Mouse (Mus musculus): ENCODE measurements around the gene Snrpg. TPM values are rescaled to one million over a fixed set of nuclear protein-coding genes. Genes with fewer than 3 reads are reported as not detected.
A peak's percentile ranks its signal among the peaks of the same experiment; 100 is the strongest.

The Snrpg gene
- polyA plus RNA-seq, 1 experiment from 2014 or later: 723 TPM

GRCm38 (mm10) chr6:86366125-86366852 lies 4.8 kb upstream of the Snrpg start:
- no peaks in the 10 kb centered on the region for H3K27me3 ChIP-seq (ENCODE audit: insufficient read depth, low read length)
- H3K36me3 ChIP-seq (ENCODE audit: insufficient read depth): peaks cover 16% of the 10 kb centered on the region
- 0 out of 2 replicates have a peak, but pooled peaks cover 5% of the 10 kb centered on the region for H3K4me1 ChIP-seq (ENCODE audit: insufficient read depth)
- peak overlapping the region; percentile 84 for H3K27ac ChIP-seq (ENCODE audit: low read depth)
- ATAC-seq (ENCODE audit: insufficient read depth) (0 out of 2 replicates have a peak, but pooled peaks have one; percentile 2), DNase-seq (peak; percentile 55)
- peak overlapping the region; percentile 82 for H3K9ac ChIP-seq
- no peak for TF ChIP-seq CTCF (IDR thresholded peaks at IDR 0.05; ENCODE audit: low read depth)
- H3K4me3 ChIP-seq (ENCODE audit: low read depth, low read length): peak overlapping the region; percentile 71
- WGBS: 36% methylated on average over 25 of the region's 25 CpGs
- H3K9me3 ChIP-seq (ENCODE audit: low read depth, low read length): no peaks in the 10 kb centered on the region
- peak overlapping the region; percentile 87 for H3K4me2 ChIP-seq

- Histone ChIP-seq H3K4me1 (ENCODE audit: insufficient read depth) (0 out of 2 replicates have a peak, but pooled peaks cover 5% of the 10 kb centered on the region), H3K9ac (peak overlapping the region; percentile 82), H3K36me3 (ENCODE audit: insufficient read depth) (peaks cover 16% of the 10 kb centered on the region), H3K9me3 (ENCODE audit: low read depth, low read length) (no peaks in the 10 kb centered on the region), H3K27me3 (ENCODE audit: insufficient read depth, low read length) (no peaks in the 10 kb centered on the region), H3K4me3 (ENCODE audit: low read depth, low read length) (peak overlapping the region; percentile 71), H3K4me2 (peak overlapping the region; percentile 87), H3K27ac (ENCODE audit: low read depth) (no peak overlapping the region)
- ATAC-seq (ENCODE audit: insufficient read depth) (no peak), DNase-seq (no peak)
- WGBS: 55% methylated on average over 2 of the region's 2 CpGs
- TF ChIP-seq CTCF (IDR thresholded peaks at IDR 0.05; ENCODE audit: low read depth): no peak
Measured at GRCm38 (mm10) chr6:86366853-86367249, 4.3 kb upstream of the Snrpg start.

GRCm38 (mm10) chr6:86368479-86368878 lies 2.6 kb upstream of the Snrpg start:
- peaks cover 16% of the 10 kb centered on the region for H3K36me3 ChIP-seq (ENCODE audit: insufficient read depth)
- H3K9me3 ChIP-seq (ENCODE audit: low read depth, low read length): no peaks in the 10 kb centered on the region
- no peak overlapping the region for H3K9ac ChIP-seq
- no peaks in the 10 kb centered on the region for H3K27me3 ChIP-seq (ENCODE audit: insufficient read depth, low read length)
- H3K4me2 ChIP-seq: no peak overlapping the region
- ATAC-seq (ENCODE audit: insufficient read depth): no peak
- no peak for TF ChIP-seq CTCF (IDR thresholded peaks at IDR 0.05; ENCODE audit: low read depth)
- WGBS: 93% methylated on average over 5 of the region's 5 CpGs
- H3K4me1 ChIP-seq (ENCODE audit: insufficient read depth): peaks cover 5% of the 10 kb centered on the region; the same call in 1 of the 2 replicates
- DNase-seq: no peak
- no peak overlapping the region for H3K27ac ChIP-seq (ENCODE audit: low read depth)
- no peak overlapping the region for H3K4me3 ChIP-seq (ENCODE audit: low read depth, low read length)

DNA sequence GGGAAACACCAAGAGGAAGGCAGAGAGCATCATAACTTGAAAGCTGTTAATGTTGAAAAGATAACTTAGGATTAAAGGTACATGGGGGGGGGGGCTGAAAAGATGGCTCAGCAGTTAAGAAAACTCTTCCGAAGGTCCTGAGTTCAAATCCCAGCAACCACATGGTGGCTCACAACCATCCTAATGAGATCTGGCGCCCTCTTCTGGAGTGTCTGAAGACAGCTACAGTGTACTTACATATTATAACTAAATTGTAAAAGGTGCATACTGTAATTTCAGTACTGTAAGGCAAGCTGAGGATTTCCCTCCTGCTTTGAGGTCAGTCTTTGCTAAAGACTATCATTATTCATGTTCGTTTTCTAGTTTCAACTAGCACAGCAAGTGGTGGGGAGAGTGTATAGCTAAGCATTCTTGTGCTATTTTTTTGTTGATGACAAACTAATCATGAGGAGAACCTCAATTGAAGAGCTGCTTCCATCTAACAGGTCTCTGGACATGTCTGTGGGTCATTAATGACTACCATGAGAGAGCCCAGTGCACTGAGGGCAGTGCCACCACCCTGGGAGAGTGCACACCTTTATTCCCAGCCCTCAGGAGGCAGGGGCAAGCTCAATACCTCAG lies 901 bp upstream of the Snrpg start:
- H3K27me3 ChIP-seq (ENCODE audit: insufficient read depth, low read length): no peaks in the 10 kb centered on the region
- peak; percentile 43 for TF ChIP-seq CTCF (IDR thresholded peaks at IDR 0.05; ENCODE audit: low read depth)
- ATAC-seq (ENCODE audit: insufficient read depth): no peak
- H3K9me3 ChIP-seq (ENCODE audit: low read depth, low read length): no peaks in the 10 kb centered on the region
- WGBS: 58% methylated on average over 3 of the region's 3 CpGs
- H3K9ac ChIP-seq: peak overlapping the region; percentile 63
- peak overlapping the region; percentile 94 for H3K4me2 ChIP-seq
- H3K4me3 ChIP-seq (ENCODE audit: low read depth, low read length): peak overlapping the region; percentile 85
- H3K27ac ChIP-seq (ENCODE audit: low read depth): peak overlapping the region; percentile 87; the same call in 1 of the 2 replicates
- H3K4me1 ChIP-seq (ENCODE audit: insufficient read depth): peaks cover 5% of the 10 kb centered on the region; the same call in 1 of the 2 replicates
- DNase-seq: peak; percentile 34
- H3K36me3 ChIP-seq (ENCODE audit: insufficient read depth): peaks cover 26% of the 10 kb centered on the region

DNA sequence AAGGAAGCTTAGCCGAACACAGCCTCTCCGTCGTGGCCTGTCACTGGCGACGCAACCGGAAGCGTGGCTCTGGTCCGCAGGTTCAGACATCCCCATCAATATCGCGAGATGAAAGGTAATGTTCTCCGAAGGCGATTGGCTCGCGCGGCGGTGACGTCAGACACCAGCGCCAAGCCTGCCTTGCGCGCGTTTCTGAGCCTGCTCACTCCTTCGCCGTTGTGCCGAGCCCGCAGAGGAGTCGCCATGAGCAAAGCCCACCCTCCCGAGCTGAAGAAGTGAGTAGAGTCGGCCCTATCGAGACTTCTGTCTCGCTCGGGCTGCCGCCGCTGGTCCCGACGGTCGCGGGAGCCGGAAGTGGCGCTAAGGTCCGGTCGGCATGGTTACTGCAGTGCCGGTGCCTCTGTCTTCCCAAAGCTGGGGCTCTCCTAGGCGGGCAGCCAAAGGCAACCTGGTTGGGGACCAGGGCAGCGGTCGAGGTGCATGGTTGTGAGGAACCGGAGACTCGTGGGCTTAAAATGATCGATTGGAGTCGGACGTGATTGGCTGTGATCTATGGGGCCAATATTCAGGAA lies 322 bp downstream of the Snrpg start:
- no peak for TF ChIP-seq CTCF (IDR thresholded peaks at IDR 0.05; ENCODE audit: low read depth)
- peak overlapping the region; percentile 85 for H3K4me3 ChIP-seq (ENCODE audit: low read depth, low read length)
- H3K36me3 ChIP-seq (ENCODE audit: insufficient read depth): peaks cover 35% of the 10 kb centered on the region
- H3K9ac ChIP-seq: peak overlapping the region; percentile 88
- H3K9me3 ChIP-seq (ENCODE audit: low read depth, low read length): no peaks in the 10 kb centered on the region
- DNase-seq: peak; percentile 99
- peak overlapping the region; percentile 94 for H3K4me2 ChIP-seq
- peak; percentile 96 for ATAC-seq (ENCODE audit: insufficient read depth)
- H3K27me3 ChIP-seq (ENCODE audit: insufficient read depth, low read length): no peaks in the 10 kb centered on the region
- H3K4me1 ChIP-seq (ENCODE audit: insufficient read depth): peaks cover 4% of the 10 kb centered on the region; the same call in 1 of the 2 replicates
- under 1% methylated on average over 50 of the region's 50 CpGs for WGBS
- peak overlapping the region; percentile 92 for H3K27ac ChIP-seq (ENCODE audit: low read depth)

GRCm38 (mm10) chr6:86371950-86372516 lies 929 bp downstream of the Snrpg start:
- WGBS: 4% methylated on average over 12 of the region's 12 CpGs
- no peak for TF ChIP-seq CTCF (IDR thresholded peaks at IDR 0.05; ENCODE audit: low read depth)

More at GRCm38 (mm10) chr6:86371950-86372516, 929 bp downstream of the Snrpg start:
- H3K4me1 ChIP-seq (ENCODE audit: insufficient read depth): no peaks in the 10 kb centered on the region; the same call in 1 of the 2 replicates
- no peaks in the 10 kb centered on the region for H3K9me3 ChIP-seq (ENCODE audit: low read depth, low read length)
- H3K9ac ChIP-seq: peak overlapping the region; percentile 88
- peak overlapping the region; percentile 85 for H3K4me3 ChIP-seq (ENCODE audit: low read depth, low read length)
- H3K27me3 ChIP-seq (ENCODE audit: insufficient read depth, low read length): no peaks in the 10 kb centered on the region
- peaks cover 41% of the 10 kb centered on the region for H3K36me3 ChIP-seq (ENCODE audit: insufficient read depth)
- DNase-seq (no peak), ATAC-seq (ENCODE audit: insufficient read depth) (no peak)
- H3K27ac ChIP-seq (ENCODE audit: low read depth): peak overlapping the region; percentile 92; the same call in 1 of the 2 replicates
- H3K4me2 ChIP-seq: peak overlapping the region; percentile 94
